Mouse (Mus musculus) c-Kit-positive CD71-positive TER-119-negative erythroid progenitor cells, embryonic 14.5 days (primary cell): ENCODE measurements around the gene Lrrc51.
A peak's percentile ranks its signal among the peaks of the same experiment; 100 is the strongest.
"Not testable (repeated sequence)": the region's sequence is repeated elsewhere in the genome, so short reads cannot be mapped to it uniquely, and the experiment has no call there.

Source experiments
- DNase-seq: peaks from one replicate; pipeline ENCODE4 v3.0.0-alpha.2; 2013; ENCODE audit warnings: low read depth

Gene Lrrc51

GRCm38 (mm10) chr7:101933751-101934240 lies at the start of gene Lrrc51, which contains the start of gene Numa1:
TSS of gene Lrrc51 (minus strand) at chr7:101933895.
TSS of gene Numa1 (plus strand) at chr7:101934111.
- peak; percentile 97 for DNase-seq

- DNase-seq = no peak
Measured at GRCm38 (mm10) chr7:101982735-101983134, 49.0 kb upstream of the Lrrc51 start.

- DNase-seq = no peak
Measured at GRCm38 (mm10) chr7:101974505-101974904, 40.8 kb upstream of the Lrrc51 start.

GRCm38 (mm10) chr7:101973730-101974129 lies 40.0 kb upstream of the Lrrc51 start:
- no peak for DNase-seq

- no peak for DNase-seq
Measured at GRCm38 (mm10) chr7:101971721-101972120, 38.0 kb upstream of the Lrrc51 start.

GRCm38 (mm10) chr7:101970821-101971461 lies 37.2 kb upstream of the Lrrc51 start:
- DNase-seq = peak; percentile 51

GRCm38 (mm10) chr7:101970429-101970775 lies 36.7 kb upstream of the Lrrc51 start:
- peak; percentile 81 for DNase-seq

- peak; percentile 61 for DNase-seq
Measured at GRCm38 (mm10) chr7:101969694-101970428, 36.2 kb upstream of the Lrrc51 start.

GRCm38 (mm10) chr7:101968751-101969150 lies 35.1 kb upstream of the Lrrc51 start:
- DNase-seq = no peak

- DNase-seq = no peak
Measured at GRCm38 (mm10) chr7:101967256-101967655, 33.6 kb upstream of the Lrrc51 start.

- DNase-seq = peak; percentile 32
Measured at GRCm38 (mm10) chr7:101965606-101966005, 31.9 kb upstream of the Lrrc51 start.

GRCm38 (mm10) chr7:101964551-101964950 lies 30.9 kb upstream of the Lrrc51 start:
- DNase-seq = no peak

GRCm38 (mm10) chr7:101963621-101964020 lies 29.9 kb upstream of the Lrrc51 start:
- no peak for DNase-seq

GRCm38 (mm10) chr7:101962829-101963228 lies 29.1 kb upstream of the Lrrc51 start:
- no peak for DNase-seq

GRCm38 (mm10) chr7:101956911-101957310 lies 23.2 kb upstream of the Lrrc51 start:
- no peak for DNase-seq

- no peak for DNase-seq
Measured at GRCm38 (mm10) chr7:101956481-101956880, 22.8 kb upstream of the Lrrc51 start.

- DNase-seq = no peak
Measured at GRCm38 (mm10) chr7:101955862-101956261, 22.2 kb upstream of the Lrrc51 start.

- no peak for DNase-seq
Measured at GRCm38 (mm10) chr7:101955276-101955675, 21.6 kb upstream of the Lrrc51 start.

GRCm38 (mm10) chr7:101954163-101954562 lies 20.5 kb upstream of the Lrrc51 start:
- DNase-seq = no peak

GRCm38 (mm10) chr7:101952098-101952497 lies 18.4 kb upstream of the Lrrc51 start:
- no peak for DNase-seq

- no peak for DNase-seq
Measured at GRCm38 (mm10) chr7:101951648-101952047, 18.0 kb upstream of the Lrrc51 start.

- not testable (repeated sequence) for DNase-seq
Measured at GRCm38 (mm10) chr7:101949008-101949407, 15.3 kb upstream of the Lrrc51 start.

- DNase-seq = no peak
Measured at GRCm38 (mm10) chr7:101939758-101940157, 6.1 kb upstream of the Lrrc51 start.
